ENCODE assay signal across 8 mouse cellular contexts in genomic region chrX:13346696-13347026, GRCm38 (mm10).
DNase-seq lines count a peak whose midpoint lies in the region; ATAC-seq and TF ChIP-seq lines count a peak whose summit lies in the region.

No protein-coding gene starts in this region.

- H3K4me2 ChIP-seq in hindbrain, embryonic 12.5 days (replicated peaks): peak overlapping the region; percentile 52
- peak overlapping the region; percentile 56 for H3K4me2 ChIP-seq in midbrain, postnatal 0 days (ENCODE audit: low read depth, low read length, poor library complexity, severe bottlenecking)

- no peaks in the 10 kb centered on the region for H3K9me3 ChIP-seq in hindbrain, embryonic 12.5 days (replicated peaks)
- no peaks in the 10 kb centered on the region for H3K9me3 ChIP-seq in midbrain, postnatal 0 days (ENCODE audit: low read length)

- H3K4me1 ChIP-seq in hindbrain, embryonic 12.5 days: peaks cover 8% of the 10 kb centered on the region; the same call in 1 of the 2 replicates
- peaks cover 6% of the 10 kb centered on the region for H3K4me1 ChIP-seq in liver, adult 2 months (ENCODE audit: control insufficient read depth, insufficient read depth, low read length)
- H3K4me1 ChIP-seq in midbrain, postnatal 0 days (ENCODE audit: insufficient read depth, low read length): peaks cover 5% of the 10 kb centered on the region; the same call in 1 of the 2 replicates

- no peak for TF ChIP-seq CTCF in gastrocnemius, adult 2 months (IDR thresholded peaks at IDR 0.05)
- no peak for TF ChIP-seq CTCF in liver, adult 2 months (IDR thresholded peaks at IDR 0.05; ENCODE audit: low read depth, low read length)
- no peak for TF ChIP-seq CTCF in midbrain, postnatal 0 days (IDR thresholded peaks at IDR 0.05)

- peak overlapping the region; percentile 47; the same call in 1 of the 2 replicates for H3K9ac ChIP-seq in hindbrain, embryonic 12.5 days
- no peak overlapping the region for H3K9ac ChIP-seq in liver, adult 2 months (ENCODE audit: low read depth, low read length)
- H3K9ac ChIP-seq in midbrain, postnatal 0 days (replicated peaks; ENCODE audit: low read length, poor library complexity, severe bottlenecking): peak overlapping the region; percentile 51

- TF ChIP-seq POLR2A in liver, adult 2 months (IDR thresholded peaks at IDR 0.05; ENCODE audit: extremely low read depth, insufficient read depth, low read length): no peak

- peaks cover 42% of the 10 kb centered on the region for H3K27me3 ChIP-seq in hindbrain, embryonic 12.5 days
- no peaks in the 10 kb centered on the region for H3K27me3 ChIP-seq in liver, adult 2 months (ENCODE audit: control insufficient read depth, insufficient read depth, low read length)
- peaks cover 12% of the 10 kb centered on the region; the same call in 1 of the 2 replicates for H3K27me3 ChIP-seq in midbrain, postnatal 0 days (ENCODE audit: insufficient read depth, low read length)

- H3K79me2 ChIP-seq in liver, adult 2 months (ENCODE audit: control insufficient read depth, insufficient read depth, low read length): no peaks in the 10 kb centered on the region

- ATAC-seq in hindbrain, embryonic 12.5 days (ENCODE audit: low FRiP score): no peak
- ATAC-seq in midbrain, postnatal 0 days (ENCODE audit: low FRiP score): no peak

- 10% methylated on average over 5 of the region's 5 CpGs for WGBS in hindbrain, embryonic 12.5 days
- 0% methylated on average over 5 of the region's 5 CpGs for WGBS in liver, adult 2 months
- WGBS in midbrain, postnatal 0 days: 13% methylated on average over 5 of the region's 5 CpGs

- H3K36me3 ChIP-seq in hindbrain, embryonic 12.5 days: no peaks in the 10 kb centered on the region
- no peaks in the 10 kb centered on the region for H3K36me3 ChIP-seq in liver, adult 2 months (ENCODE audit: control insufficient read depth, insufficient read depth, low read length)
- H3K36me3 ChIP-seq in midbrain, postnatal 0 days (ENCODE audit: insufficient read depth, low read length): no peaks in the 10 kb centered on the region

- H3K4me3 ChIP-seq in gastrocnemius, adult 2 months: peak overlapping the region; percentile 78
- peak overlapping the region; percentile 28 for H3K4me3 ChIP-seq in hindbrain, embryonic 12.5 days
- H3K4me3 ChIP-seq in liver, adult 2 months (ENCODE audit: insufficient read depth, low read depth, low read length): peak overlapping the region; percentile 80
- peak overlapping the region; percentile 39 for H3K4me3 ChIP-seq in midbrain, postnatal 0 days (ENCODE audit: low read depth, low read length)

- intact Hi-C loops in gastrocnemius, adult 2 months (cut with DNase I): loop anchor here (5.0 to 10.0 kb wide), 2 partner anchors 62 to 124 kb away; partner anchors contain the start of gene Ddx3x

- peak overlapping the region; percentile 83 for H3K27ac ChIP-seq in gastrocnemius, adult 2 months
- peak overlapping the region; percentile 93 for H3K27ac ChIP-seq in hindbrain, embryonic 12.5 days
- H3K27ac ChIP-seq in liver, adult 2 months (replicated peaks; ENCODE audit: insufficient read depth, low read depth, low read length): no peak overlapping the region; the same call in 1 of the 2 replicates
- peak overlapping the region; percentile 87 for H3K27ac ChIP-seq in midbrain, postnatal 0 days (ENCODE audit: low read depth, low read length)

- no peak for DNase-seq in gastrocnemius, adult 2 months
- no peak for DNase-seq in gastrocnemius, adult 8-10 months (ENCODE audit: low spot score in 2 of 2)
- peak; percentile 16 to 43 for DNase-seq in thymus, adult 18-20 months
- no peak for DNase-seq in thymus, postnatal 0 days (ENCODE audit: low spot score)
- no peak for DNase-seq in liver, adult 2 months (ENCODE audit: extremely low read depth, low read depth, low spot score)
- no peak for DNase-seq in midbrain, postnatal 0 days (ENCODE audit: low spot score)
- no peak for DNase-seq in embryo, embryonic 11 days

Comparison
In these comparisons a context has a peak if more than half of its experiments do, and no peak if none do; other contexts are left out.
1. DNase-seq: peak in thymus, adult 18-20 months (2 of 2); none in gastrocnemius, adult 2 months (single experiment), gastrocnemius, adult 8-10 months (0 of 2), thymus, postnatal 0 days (single experiment), liver, adult 2 months (single experiment), midbrain, postnatal 0 days (single experiment) and embryo, embryonic 11 days (single experiment).
2. H3K4me3 ChIP-seq: peak in every context shown above with its lines; median percentile 80 in liver, adult 2 months; 78 in gastrocnemius, adult 2 months; 39 in midbrain, postnatal 0 days; 28 in hindbrain, embryonic 12.5 days.